Mouse (Mus musculus): ENCODE measurements around the gene Dscaml1.
"Not testable (repeated sequence)": the region's sequence is repeated elsewhere in the genome, so short reads cannot be mapped to it uniquely, and the experiment has no call there.

Dscaml1 gene

DNA sequence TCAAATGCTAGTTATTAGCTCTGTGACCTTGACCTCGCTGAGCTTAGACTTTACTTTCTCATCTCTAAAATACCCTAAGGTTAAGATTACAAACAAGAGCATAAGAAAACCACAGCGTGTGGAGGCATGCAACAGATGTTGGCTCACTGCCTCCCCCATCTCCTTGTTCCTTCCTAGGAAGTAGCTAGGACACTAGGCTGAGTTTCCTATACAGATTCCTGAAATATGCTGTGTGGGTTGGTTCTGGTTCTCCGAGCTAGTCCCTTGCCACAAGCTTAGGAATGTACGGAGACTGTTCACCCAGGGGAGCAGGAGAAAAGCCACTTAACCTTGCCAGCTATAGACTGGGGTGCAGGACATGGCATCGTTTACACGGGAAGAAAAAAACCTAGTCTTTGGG lies 339.8 kb downstream of the Dscaml1 start:
- no peak for DNase-seq (ENCODE audit: low read depth in 2 of 2, low spot score in 2 of 2)

DNA sequence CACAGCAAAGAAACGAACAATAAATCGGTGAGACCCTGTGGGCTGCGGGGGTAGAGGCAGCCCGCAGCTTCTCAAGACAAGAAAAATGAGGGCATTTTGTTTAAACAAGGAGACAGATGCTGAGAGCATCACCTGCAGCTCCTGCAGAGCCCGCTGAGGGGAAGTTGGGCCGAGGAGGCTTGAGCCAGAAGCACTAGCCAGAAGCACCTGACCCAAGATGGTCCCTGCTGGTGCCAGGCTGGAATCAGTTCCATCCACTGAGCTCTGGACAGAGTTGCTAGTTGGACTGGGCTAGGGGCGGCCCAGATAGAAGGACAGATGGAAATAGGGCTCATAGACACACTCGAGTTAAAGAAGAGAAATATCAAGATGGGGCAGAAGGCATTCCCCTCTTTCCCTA lies 340.7 kb downstream of the Dscaml1 start:
- no peak for DNase-seq (ENCODE audit: low read depth in 2 of 2, low spot score in 2 of 2)

DNA sequence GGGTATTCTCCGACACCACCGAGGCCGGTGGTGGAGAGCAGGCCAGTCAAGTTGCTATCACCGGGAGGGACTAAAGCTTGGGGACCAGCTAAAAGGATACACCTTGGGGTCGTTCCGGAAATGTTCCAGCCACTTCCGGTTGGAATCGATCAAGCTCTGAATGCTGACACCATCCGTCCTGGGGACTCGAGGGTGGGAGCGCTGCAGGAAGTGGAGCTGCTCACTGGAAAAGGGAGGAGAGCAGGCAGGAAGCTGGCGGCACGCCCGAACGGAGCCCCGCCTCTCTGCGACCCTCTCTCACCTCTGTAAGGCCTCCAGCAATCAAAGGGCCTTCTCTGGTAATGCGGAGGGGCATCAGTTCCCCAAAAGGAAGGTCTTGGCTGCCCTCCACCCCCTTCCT lies 342.0 kb downstream of the Dscaml1 start:
- DNase-seq (ENCODE audit: low read depth in 2 of 2, low spot score in 2 of 2): no peak

DNA sequence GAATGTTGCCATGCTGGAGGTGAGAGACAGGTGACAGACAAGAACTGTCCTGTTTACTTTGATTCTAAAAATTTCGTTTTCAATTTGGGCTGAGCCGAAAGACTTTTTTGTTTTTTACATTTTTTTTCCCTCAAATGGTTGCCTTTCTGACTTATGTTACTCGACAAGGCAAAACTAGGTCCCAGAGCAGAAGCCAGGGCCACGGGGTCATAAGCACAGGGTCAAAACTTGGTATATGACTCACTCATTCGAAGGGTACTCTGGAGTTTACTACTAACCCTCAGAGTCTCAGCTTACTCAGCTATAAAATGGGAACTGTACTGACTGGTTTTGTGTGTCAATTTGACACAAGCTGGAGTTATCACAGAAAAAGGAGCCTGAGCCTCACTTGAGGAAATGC lies 343.2 kb downstream of the Dscaml1 start:
- DNase-seq (ENCODE audit: low read depth in 2 of 2, low spot score in 2 of 2): no peak

DNA sequence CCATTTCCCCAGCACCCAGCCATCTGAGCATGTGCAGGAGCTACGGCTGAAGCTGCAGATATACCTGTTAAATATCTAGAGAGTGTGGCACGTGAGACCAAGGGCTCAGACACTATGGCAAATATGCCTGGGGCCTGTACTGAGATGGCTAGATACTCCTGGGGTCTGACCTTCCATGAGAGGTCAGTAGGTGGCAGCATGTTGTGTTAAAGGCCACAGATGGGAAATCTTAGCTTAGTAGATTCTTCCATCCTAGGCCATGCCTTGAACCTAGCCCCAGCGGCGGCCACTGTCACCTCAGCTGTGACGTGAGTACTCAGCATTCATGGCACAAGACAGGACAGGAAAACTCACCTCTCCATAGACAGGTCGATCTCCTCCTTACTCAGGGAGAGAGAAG lies 347.7 kb downstream of the Dscaml1 start:
- DNase-seq (ENCODE audit: low read depth in 2 of 2, low spot score in 2 of 2): no peak

DNA sequence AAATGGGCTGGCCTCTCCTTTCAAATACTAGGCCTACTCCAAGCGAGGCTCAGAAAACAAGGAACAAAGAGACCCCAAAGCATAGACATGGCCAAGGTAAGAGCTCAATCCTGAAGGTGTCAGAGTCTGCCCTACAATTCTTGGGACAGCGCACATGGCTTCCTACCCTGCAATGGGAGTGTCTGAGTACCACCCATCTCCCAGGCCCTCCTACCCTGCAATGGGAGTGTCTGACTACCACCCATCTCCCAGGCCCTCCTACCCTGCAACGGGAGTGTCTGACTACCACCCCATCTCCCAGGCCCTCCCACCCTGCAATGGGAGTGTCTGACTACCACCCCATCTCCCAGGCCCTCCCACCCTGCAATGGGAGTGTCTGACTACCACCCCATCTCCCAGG lies 349.7 kb downstream of the Dscaml1 start:
- DNase-seq (ENCODE audit: low read depth in 2 of 2, low spot score in 2 of 2): not testable (repeated sequence)

DNA sequence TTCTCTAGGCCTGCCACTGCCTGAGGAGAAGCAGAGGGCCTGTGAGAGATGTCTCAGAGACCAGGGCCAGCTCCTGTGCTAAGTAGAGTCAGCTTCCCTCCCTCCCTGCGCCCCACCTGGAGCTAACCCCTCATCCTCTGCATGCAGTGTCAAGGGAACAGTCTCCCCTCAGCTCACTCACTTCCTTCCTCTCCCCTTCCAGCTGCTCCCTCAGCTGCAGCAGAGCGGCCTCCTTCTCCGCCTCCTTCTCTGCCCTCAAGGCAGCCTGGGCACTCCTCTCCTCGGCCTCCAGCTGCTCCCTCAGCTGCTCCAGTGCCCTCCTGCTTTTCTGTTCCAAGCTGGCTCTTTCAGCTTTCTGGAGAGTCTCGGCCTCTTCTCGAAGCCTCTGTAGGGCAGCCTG lies 352.8 kb downstream of the Dscaml1 start:
- no peak for DNase-seq (ENCODE audit: low read depth in 2 of 2, low spot score in 2 of 2)

DNA sequence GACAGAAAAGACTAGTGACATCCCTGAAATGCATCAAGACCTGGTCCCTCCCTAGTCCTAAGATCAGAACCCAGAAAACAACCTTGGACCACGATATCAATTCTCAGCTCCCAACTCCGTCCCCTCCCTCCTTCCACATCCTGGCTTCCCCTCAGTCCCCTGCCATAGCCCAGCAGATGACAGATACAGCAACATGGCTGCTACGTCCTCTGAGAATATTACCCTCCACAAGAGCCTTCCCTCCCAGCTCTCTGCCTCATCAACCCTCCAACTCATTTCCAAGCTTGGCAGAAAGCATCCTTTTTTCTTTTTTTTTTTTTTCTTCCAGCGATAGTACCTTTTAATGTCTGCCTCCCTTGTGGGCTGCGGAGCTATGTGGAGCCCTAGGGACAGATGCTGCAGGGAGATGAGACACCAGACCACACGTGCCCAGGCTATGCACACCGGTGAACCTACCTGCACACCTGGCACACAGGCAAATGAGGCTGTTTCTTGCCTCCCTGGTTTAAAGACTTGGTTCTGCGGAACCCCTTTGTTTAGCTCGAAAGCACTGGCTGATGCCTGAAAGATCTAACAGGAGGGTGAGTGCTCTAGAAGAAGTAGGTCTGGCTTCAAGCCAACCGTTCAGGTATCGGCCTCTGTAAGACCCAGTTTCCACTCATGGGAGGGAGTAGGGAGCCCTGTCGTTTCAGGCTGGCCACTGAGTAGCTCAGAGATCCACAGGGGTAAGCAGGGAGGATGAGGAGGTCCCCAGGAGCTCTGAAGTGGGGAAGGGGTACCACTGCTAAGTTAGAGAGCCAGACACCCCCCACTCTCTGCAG lies 357.0 kb downstream of the Dscaml1 start:
- DNase-seq (ENCODE audit: low read depth in 2 of 2, low spot score in 2 of 2): no peak

DNA sequence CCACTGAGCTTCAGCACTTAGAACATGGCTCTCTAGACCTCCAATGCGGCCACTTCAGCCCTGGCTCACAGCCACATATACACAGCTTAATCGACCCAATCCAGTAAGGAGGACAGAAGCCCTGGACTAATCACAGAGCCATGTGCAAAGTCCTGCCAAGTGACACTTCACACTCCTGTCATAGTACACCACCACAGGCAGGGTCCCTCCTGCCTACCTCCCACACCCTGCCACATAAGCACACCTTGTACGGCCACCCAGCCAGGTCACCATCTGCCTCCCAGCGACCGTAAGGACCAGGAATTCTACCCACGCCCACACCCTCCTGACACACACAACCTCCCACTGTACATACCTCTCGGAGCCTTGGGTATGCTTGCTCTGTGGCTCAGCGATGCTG lies 360.6 kb downstream of the Dscaml1 start:
- no peak for DNase-seq (ENCODE audit: low read depth in 2 of 2, low spot score in 2 of 2)

DNA sequence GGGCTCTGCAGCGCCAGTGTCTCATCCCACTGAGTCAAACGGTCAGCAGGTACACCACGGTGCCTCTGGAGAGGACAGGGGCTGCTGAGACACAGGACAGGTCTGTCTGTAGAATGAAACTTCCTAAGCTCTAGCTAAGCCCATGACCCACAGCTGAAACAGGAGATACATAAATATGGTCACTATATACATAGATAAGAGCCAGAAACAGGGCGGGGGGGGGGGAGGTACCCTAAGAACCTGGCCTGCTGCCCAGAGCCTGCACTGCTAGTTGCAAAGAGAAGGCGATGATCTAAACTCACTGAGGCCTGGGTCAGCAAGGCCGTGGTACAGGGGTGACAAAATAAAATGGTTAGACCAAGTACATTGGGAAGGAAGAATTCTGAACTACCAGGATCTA lies 361.1 kb downstream of the Dscaml1 start:
- DNase-seq (ENCODE audit: low read depth in 2 of 2, low spot score in 2 of 2): no peak

DNA sequence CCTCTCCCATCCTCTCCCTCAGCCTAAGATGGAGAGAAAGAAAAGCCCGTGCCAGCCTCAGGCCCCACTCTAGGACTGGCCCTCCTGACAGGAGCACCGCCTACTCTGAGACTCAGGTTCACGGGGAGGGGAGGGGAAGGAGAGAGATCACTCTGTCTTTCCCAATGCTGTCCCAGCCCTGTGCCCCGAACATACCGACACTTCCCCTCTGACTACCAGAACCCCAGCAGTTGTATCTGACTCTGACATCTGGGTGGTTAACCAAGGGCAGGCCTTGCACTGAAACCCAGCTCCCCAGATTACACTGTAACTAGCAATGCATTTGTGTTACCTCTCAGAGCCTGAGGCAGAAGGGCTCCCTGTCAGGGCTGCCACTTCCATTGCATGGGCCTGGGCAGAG lies 362.0 kb downstream of the Dscaml1 start:
- no peak for DNase-seq (ENCODE audit: low read depth in 2 of 2, low spot score in 2 of 2)

DNA sequence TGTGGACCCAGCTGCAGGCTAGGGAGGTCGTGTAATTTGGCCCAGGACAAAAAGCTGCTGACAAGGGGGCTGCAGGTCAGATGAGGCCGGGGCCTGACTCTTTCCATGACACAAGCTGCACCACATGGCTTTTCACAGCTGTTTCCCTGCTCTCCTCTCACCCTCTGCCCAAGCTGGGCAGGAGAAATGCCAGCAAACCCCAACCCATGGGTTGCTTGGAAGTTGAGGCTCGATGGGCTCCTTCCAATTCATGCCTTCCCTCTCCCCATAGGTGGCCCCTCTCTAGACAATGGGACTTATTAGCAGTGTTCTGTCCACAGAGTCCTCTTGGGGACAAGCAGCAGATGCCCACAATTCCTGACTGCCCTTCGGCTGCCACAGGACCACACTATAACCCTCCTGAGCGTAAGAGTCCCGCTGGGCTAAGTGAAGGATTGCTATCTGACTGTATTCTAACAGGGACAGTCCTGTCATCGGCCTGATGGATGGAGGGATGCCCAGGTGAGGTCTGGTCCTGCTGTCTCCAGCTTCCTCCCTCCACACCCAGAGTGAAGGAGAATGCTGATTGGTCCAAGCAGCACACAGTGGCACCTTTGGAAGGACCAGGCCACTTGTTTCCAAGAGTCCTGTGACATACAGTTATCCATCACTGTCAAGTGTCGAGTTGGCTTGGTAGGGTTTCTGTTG lies 365.2 kb downstream of the Dscaml1 start:
- DNase-seq (ENCODE audit: low read depth in 2 of 2, low spot score in 2 of 2): no peak

DNA sequence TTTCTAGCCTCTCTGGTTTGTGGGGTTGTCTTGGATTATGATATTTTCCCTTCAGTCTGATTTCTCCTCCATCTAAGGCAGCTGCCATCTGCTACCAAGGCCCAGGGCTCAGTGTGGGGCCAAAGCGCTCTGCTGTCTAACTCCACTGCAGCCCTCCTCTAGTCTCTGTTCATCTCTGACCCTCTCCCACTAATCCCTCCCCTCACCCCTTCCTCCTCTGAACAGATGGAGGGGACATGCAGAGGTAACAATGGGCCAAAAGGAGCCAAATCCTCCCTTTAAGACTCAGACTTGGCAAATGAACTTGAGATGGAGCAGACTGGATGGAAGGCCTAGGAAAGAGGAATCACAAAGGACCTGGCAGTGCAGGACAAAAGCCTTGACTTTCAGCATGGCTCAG lies 365.8 kb downstream of the Dscaml1 start:
- DNase-seq (ENCODE audit: low read depth in 2 of 2, low spot score in 2 of 2): no peak

DNA sequence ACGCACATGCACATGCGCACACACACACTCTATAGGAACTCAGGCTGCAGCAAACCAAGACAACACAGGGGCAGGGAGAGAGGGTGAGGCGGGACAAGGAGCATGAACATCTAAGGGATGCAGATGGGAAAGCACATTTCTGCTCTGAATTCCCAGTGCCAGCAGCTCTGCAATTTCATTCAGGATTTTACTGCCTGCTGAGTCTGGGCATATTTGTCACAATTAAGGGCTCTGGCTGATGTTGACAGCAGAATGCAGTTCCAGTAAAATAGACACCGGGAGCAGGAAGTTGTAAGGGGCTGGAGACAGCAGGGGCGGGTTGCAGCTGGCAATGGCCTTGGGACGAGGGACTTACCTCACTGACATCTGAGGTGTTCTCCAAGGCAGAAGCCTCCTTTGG lies 367.3 kb downstream of the Dscaml1 start:
- DNase-seq (ENCODE audit: low read depth in 2 of 2, low spot score in 2 of 2): no peak

DNA sequence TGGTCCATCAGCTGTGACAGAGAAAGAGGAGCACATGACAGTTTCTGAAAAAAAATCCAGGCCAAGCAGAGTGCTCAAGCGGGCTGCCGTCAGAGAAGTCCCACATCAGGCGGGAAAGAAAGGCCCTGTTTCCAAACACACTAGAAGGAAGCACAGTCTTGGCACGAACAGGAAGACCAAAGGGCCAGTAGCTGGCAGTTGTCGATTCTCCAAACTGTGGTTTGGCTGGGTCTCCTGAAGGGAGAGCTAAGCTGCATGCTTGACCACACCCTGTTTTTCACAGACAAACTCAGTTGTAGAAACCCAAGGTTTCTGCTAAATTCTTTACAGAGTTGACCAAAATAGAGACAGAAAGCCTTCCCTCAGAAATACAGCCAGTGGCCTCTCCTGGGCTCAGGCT lies 369.3 kb downstream of the Dscaml1 start:
- DNase-seq (ENCODE audit: low read depth in 2 of 2, low spot score in 2 of 2): no peak

DNA sequence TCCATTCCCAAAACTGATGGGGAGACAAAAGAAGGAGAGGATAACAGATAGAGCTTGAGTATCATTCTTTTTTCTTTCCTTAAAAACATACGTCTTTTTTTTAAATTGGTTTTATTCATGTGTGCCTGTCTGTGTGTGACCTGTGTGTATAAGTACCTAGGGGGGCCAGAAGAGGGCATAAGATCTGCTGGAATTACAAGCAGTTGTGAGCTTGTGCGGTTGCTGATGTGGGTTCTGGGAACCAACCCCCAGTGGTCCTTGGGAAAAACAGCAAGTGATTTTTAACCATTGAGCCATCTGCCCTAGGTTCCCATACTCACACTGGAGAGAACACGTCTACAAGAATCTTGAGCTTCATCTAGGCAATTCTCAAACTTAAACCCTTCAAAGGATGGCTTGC lies 370.8 kb downstream of the Dscaml1 start:
- DNase-seq (ENCODE audit: low read depth in 2 of 2, low spot score in 2 of 2): no peak

DNA sequence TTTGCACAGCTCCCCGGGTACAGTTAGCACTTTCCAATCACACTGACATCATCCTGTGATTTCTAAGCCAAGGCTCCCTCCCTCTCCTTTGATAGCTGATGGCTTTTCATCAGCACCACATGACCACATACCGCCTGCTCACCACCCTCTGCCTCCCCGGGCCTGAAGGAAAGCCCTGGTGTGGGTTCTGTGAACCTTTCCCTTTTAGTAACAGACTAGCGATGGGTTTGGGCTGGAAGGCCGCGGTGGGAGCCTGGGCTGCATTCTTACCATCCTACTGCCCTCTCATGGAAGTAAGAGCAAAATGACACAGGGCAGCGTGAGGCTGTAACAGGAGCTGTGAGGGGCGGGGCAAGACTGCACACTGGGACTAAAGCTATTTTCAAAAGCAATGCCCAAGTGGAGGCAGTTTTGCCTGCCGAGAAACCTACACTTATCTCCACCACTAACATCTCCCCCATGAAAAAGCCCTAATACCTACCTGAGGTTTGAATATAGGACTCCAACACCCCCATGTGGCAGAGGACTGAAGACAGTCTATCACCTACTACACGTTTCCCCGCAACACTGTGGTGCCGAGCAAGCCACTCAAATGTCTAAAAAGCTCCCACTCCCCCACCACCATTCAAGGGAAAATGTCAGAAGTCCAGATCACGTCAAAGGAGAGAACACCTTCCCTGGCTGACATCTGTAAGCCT lies 372.2 kb downstream of the Dscaml1 start:
- DNase-seq (ENCODE audit: low read depth in 2 of 2, low spot score in 2 of 2): no peak

DNA sequence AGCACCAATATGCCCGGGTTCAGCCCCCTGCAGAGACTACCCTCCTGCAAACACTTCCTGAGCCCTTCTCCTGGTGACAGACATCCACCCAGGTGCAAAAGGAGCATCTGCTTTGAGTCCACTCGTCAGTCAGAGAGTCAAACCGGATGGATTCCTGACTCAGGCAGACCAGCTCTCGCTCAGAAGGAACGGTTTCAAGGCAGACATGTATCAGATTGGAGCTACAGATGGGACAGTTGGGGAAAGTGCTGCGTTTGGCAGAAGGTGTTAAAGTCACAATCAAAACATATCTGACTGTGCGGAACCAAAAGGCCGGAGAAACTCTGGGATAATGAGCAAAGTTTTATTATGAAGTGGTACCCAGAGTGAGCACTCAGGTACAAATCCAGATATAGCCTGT lies 373.0 kb downstream of the Dscaml1 start:
- no peak for DNase-seq (ENCODE audit: low read depth in 2 of 2, low spot score in 2 of 2)

Data from CD8-positive naive resting alpha-beta T cell, adult 2 months (primary cell).